Mouse (Mus musculus): ENCODE results near the gene Nek6.
A peak's percentile ranks its signal among the peaks of the same experiment; 100 is the strongest.

Gene Nek6

GRCm38 (mm10) chr2:38510120-38510519, 1.3 kb upstream of the Nek6 start:
- peak; percentile 65 to 67 for DNase-seq

- DNase-seq = peak in 1 of 2 experiments; percentile 53
Observed at GRCm38 (mm10) chr2:38512308-38513182, 1.1 kb downstream of the Nek6 start.

- no peak for DNase-seq
Observed at GRCm38 (mm10) chr2:38513183-38513529, 1.7 kb downstream of the Nek6 start.

- DNase-seq = no peak
Observed at GRCm38 (mm10) chr2:38514411-38514810, 3.0 kb downstream of the Nek6 start.

- DNase-seq = peak in 1 of 2 experiments; percentile 11
Observed at GRCm38 (mm10) chr2:38515446-38515845, 4.0 kb downstream of the Nek6 start.

GRCm38 (mm10) chr2:38516471-38516870, 5.0 kb downstream of the Nek6 start:
- DNase-seq = no peak

GRCm38 (mm10) chr2:38517045-38517444, 5.6 kb downstream of the Nek6 start:
- no peak for DNase-seq

GRCm38 (mm10) chr2:38518719-38519118, 7.3 kb downstream of the Nek6 start:
- DNase-seq = no peak

GRCm38 (mm10) chr2:38519934-38520333, 8.5 kb downstream of the Nek6 start:
- no peak for DNase-seq

- no peak for DNase-seq
Observed at GRCm38 (mm10) chr2:38521618-38522017, 10.2 kb downstream of the Nek6 start.

- DNase-seq = no peak
Observed at GRCm38 (mm10) chr2:38522354-38522753, 10.9 kb downstream of the Nek6 start.

GRCm38 (mm10) chr2:38523781-38524445, 12.5 kb downstream of the Nek6 start:
- DNase-seq = no peak

GRCm38 (mm10) chr2:38525034-38525433, 13.6 kb downstream of the Nek6 start:
- no peak for DNase-seq

GRCm38 (mm10) chr2:38529582-38530152, 18.2 kb downstream of the Nek6 start:
- DNase-seq = no peak

GRCm38 (mm10) chr2:38530955-38531381, 19.5 kb downstream of the Nek6 start:
- no peak for DNase-seq

- no peak for DNase-seq
Observed at GRCm38 (mm10) chr2:38533322-38533721, 21.9 kb downstream of the Nek6 start.

- DNase-seq = no peak
Observed at GRCm38 (mm10) chr2:38533767-38534166, 22.3 kb downstream of the Nek6 start.

GRCm38 (mm10) chr2:38534241-38534940, 22.9 kb downstream of the Nek6 start:
- DNase-seq = no peak

GRCm38 (mm10) chr2:38535051-38535450, 23.6 kb downstream of the Nek6 start:
- DNase-seq = no peak

- DNase-seq = no peak
Observed at GRCm38 (mm10) chr2:38535521-38536220, 24.2 kb downstream of the Nek6 start.

- DNase-seq = peak; percentile 53 to 58
Observed at GRCm38 (mm10) chr2:38536331-38536731, 24.9 kb downstream of the Nek6 start.

- DNase-seq = peak; percentile 96 to 97
Observed at GRCm38 (mm10) chr2:38539677-38540076, 28.2 kb downstream of the Nek6 start.
